Mouse (Mus musculus): Measurements from ENCODE around the gene Zfyve28.

Gene Zfyve28

GRCm38 (mm10) chr5:34285285-34285684, 3.0 kb downstream of the Zfyve28 start:
- no peak for DNase-seq

GRCm38 (mm10) chr5:34284156-34284750, 4.0 kb downstream of the Zfyve28 start:
- no peak for DNase-seq

- no peak for DNase-seq
Observed at GRCm38 (mm10) chr5:34283355-34283754, 4.9 kb downstream of the Zfyve28 start.

GRCm38 (mm10) chr5:34280976-34281375, 7.3 kb downstream of the Zfyve28 start:
- DNase-seq, result no peak

- no peak for DNase-seq
Observed at GRCm38 (mm10) chr5:34279214-34279613, 9.0 kb downstream of the Zfyve28 start.

- no peak for DNase-seq
Observed at GRCm38 (mm10) chr5:34278058-34278457, 10.2 kb downstream of the Zfyve28 start.

GRCm38 (mm10) chr5:34276746-34277145, 11.5 kb downstream of the Zfyve28 start:
- no peak for DNase-seq

GRCm38 (mm10) chr5:34276191-34276590, 12.1 kb downstream of the Zfyve28 start:
- DNase-seq, result no peak

GRCm38 (mm10) chr5:34274676-34275293, 13.5 kb downstream of the Zfyve28 start:
- no peak for DNase-seq

GRCm38 (mm10) chr5:34274268-34274667, 14.0 kb downstream of the Zfyve28 start:
- DNase-seq, result no peak

- no peak for DNase-seq
Observed at GRCm38 (mm10) chr5:34273251-34273681, 15.0 kb downstream of the Zfyve28 start.

- DNase-seq, result peak; percentile 30
Observed at GRCm38 (mm10) chr5:34271743-34272142, 16.5 kb downstream of the Zfyve28 start.

GRCm38 (mm10) chr5:34269921-34270465, 18.3 kb downstream of the Zfyve28 start:
- no peak for DNase-seq

- DNase-seq, result no peak
Observed at GRCm38 (mm10) chr5:34269197-34269920, 18.9 kb downstream of the Zfyve28 start.

GRCm38 (mm10) chr5:34266065-34266464, 22.2 kb downstream of the Zfyve28 start:
- DNase-seq, result no peak

- DNase-seq, result no peak
Observed at GRCm38 (mm10) chr5:34259172-34259816, 29.0 kb downstream of the Zfyve28 start.

- DNase-seq, result peak; percentile 20
Observed at GRCm38 (mm10) chr5:34255189-34255588, 33.1 kb downstream of the Zfyve28 start.

GRCm38 (mm10) chr5:34254309-34254708, 33.9 kb downstream of the Zfyve28 start:
- no peak for DNase-seq

GRCm38 (mm10) chr5:34252967-34253519, 35.2 kb downstream of the Zfyve28 start:
- no peak for DNase-seq

GRCm38 (mm10) chr5:34252307-34252966, 35.8 kb downstream of the Zfyve28 start:
- DNase-seq, result no peak

GRCm38 (mm10) chr5:34251794-34252193, 36.5 kb downstream of the Zfyve28 start:
- no peak for DNase-seq

GRCm38 (mm10) chr5:34250090-34250489, 38.2 kb downstream of the Zfyve28 start:
- no peak for DNase-seq
